Mouse (Mus musculus): Measurements from ENCODE around the gene Cidec. TPM values are rescaled to one million over a fixed set of nuclear protein-coding genes. Genes with fewer than 3 reads are reported as not detected.

Gene Cidec
- polyA plus RNA-seq, 1 experiment from 2014 or later = 0.46 TPM

GRCm38 (mm10) chr6:113384351-113384927, 51.1 kb downstream of the Cidec start:
- 94% methylated on average over 8 of the region's 8 CpGs for WGBS
- Histone ChIP-seq H3K9me3 (ENCODE audit: control insufficient read depth, low read depth, low read length) (no peaks in the 10 kb centered on the region), H3K4me3 (ENCODE audit: low read depth, low read length) (no peak overlapping the region), H3K27me3 (ENCODE audit: control insufficient read depth, insufficient read depth, low read length) (no peaks in the 10 kb centered on the region), H3K4me1 (ENCODE audit: control insufficient read depth, insufficient read depth, low read length) (peaks cover 2% of the 10 kb centered on the region; the same call in 1 of the 2 replicates), H3K4me2 (replicated peaks; ENCODE audit: low read depth, low read length) (no peak overlapping the region), H3K27ac (ENCODE audit: low read length) (no peak overlapping the region), H3K9ac (replicated peaks; ENCODE audit: low read depth, low read length) (no peak overlapping the region), H3K36me3 (ENCODE audit: control insufficient read depth, insufficient read depth, low read length) (peaks cover 78% of the 10 kb centered on the region)
- ATAC-seq (ENCODE audit: insufficient number of reproducible peaks, insufficient read depth, low FRiP score, low read depth) = no peak

GRCm38 (mm10) chr6:113380480-113380879, 55.1 kb downstream of the Cidec start:
- Histone ChIP-seq H3K27ac (ENCODE audit: low read length) (no peak overlapping the region), H3K9me3 (ENCODE audit: control insufficient read depth, low read depth, low read length) (no peaks in the 10 kb centered on the region), H3K27me3 (ENCODE audit: control insufficient read depth, insufficient read depth, low read length) (no peaks in the 10 kb centered on the region), H3K4me3 (ENCODE audit: low read depth, low read length) (no peak overlapping the region), H3K4me1 (ENCODE audit: control insufficient read depth, insufficient read depth, low read length) (peaks cover 7% of the 10 kb centered on the region; the same call in 1 of the 2 replicates), H3K36me3 (ENCODE audit: control insufficient read depth, insufficient read depth, low read length) (peaks cover 44% of the 10 kb centered on the region), H3K9ac (replicated peaks; ENCODE audit: low read depth, low read length) (no peak overlapping the region), H3K4me2 (replicated peaks; ENCODE audit: low read depth, low read length) (no peak overlapping the region)
- ATAC-seq (ENCODE audit: insufficient number of reproducible peaks, insufficient read depth, low FRiP score, low read depth) = no peak
- WGBS = 91% methylated on average over 11 of the region's 11 CpGs

GRCm38 (mm10) chr6:113379246-113379645, 56.3 kb downstream of the Cidec start:
- Histone ChIP-seq H3K4me1 (ENCODE audit: control insufficient read depth, insufficient read depth, low read length) (peaks cover 7% of the 10 kb centered on the region; the same call in 1 of the 2 replicates), H3K27me3 (ENCODE audit: control insufficient read depth, insufficient read depth, low read length) (no peaks in the 10 kb centered on the region), H3K4me3 (ENCODE audit: low read depth, low read length) (peak overlapping the region; percentile 90), H3K9ac (replicated peaks; ENCODE audit: low read depth, low read length) (0 out of 2 replicates have a peak overlapping the region, but pooled peaks have one; percentile 11), H3K36me3 (ENCODE audit: control insufficient read depth, insufficient read depth, low read length) (peaks cover 42% of the 10 kb centered on the region), H3K4me2 (replicated peaks; ENCODE audit: low read depth, low read length) (peak overlapping the region; percentile 90), H3K27ac (ENCODE audit: low read length) (no peak overlapping the region), H3K9me3 (ENCODE audit: control insufficient read depth, low read depth, low read length) (no peaks in the 10 kb centered on the region)
- 86% methylated on average over 6 of the region's 6 CpGs for WGBS
- no peak for ATAC-seq (ENCODE audit: insufficient number of reproducible peaks, insufficient read depth, low FRiP score, low read depth)

- no peaks in the 10 kb centered on the region for H3K27me3 ChIP-seq (ENCODE audit: control insufficient read depth, insufficient read depth, low read length)
- WGBS = under 1% methylated on average over 61 of the region's 61 CpGs
- H3K4me3 ChIP-seq (ENCODE audit: low read depth, low read length) = peak within 1 kb of the TSS; percentile 90
- peaks cover 42% of the 10 kb centered on the region for H3K36me3 ChIP-seq (ENCODE audit: control insufficient read depth, insufficient read depth, low read length)
- peak within 1 kb of the TSS; percentile 94 for H3K9ac ChIP-seq (replicated peaks; ENCODE audit: low read depth, low read length)
- peak within 1 kb of the TSS; percentile 95 for H3K27ac ChIP-seq (ENCODE audit: low read length)
- ATAC-seq (ENCODE audit: insufficient number of reproducible peaks, insufficient read depth, low FRiP score, low read depth) = peak; percentile 95
- peak within 1 kb of the TSS; percentile 90 for H3K4me2 ChIP-seq (replicated peaks; ENCODE audit: low read depth, low read length)
- H3K9me3 ChIP-seq (ENCODE audit: control insufficient read depth, low read depth, low read length) = no peaks in the 10 kb centered on the region
- H3K4me1 ChIP-seq (ENCODE audit: control insufficient read depth, insufficient read depth, low read length) = peaks cover 7% of the 10 kb centered on the region; the same call in 1 of the 2 replicates
Measured at GRCm38 (mm10) chr6:113377496-113378385, 57.8 kb downstream of the Cidec start, which contains the start of the genes Tada3 and Arpc4. Tada3 (minus strand) TSS chr6:113377883. Arpc4 (plus strand) TSS chr6:113378115.

GRCm38 (mm10) chr6:113377172-113377495, 58.4 kb downstream of the Cidec start:
- ATAC-seq (ENCODE audit: insufficient number of reproducible peaks, insufficient read depth, low FRiP score, low read depth) = no peak

More at GRCm38 (mm10) chr6:113377172-113377495, 58.4 kb downstream of the Cidec start:
- Histone ChIP-seq H3K4me3 (ENCODE audit: low read depth, low read length) (peak overlapping the region; percentile 90), H3K36me3 (ENCODE audit: control insufficient read depth, insufficient read depth, low read length) (peaks cover 40% of the 10 kb centered on the region), H3K4me2 (replicated peaks; ENCODE audit: low read depth, low read length) (peak overlapping the region; percentile 52), H3K4me1 (ENCODE audit: control insufficient read depth, insufficient read depth, low read length) (peaks cover 7% of the 10 kb centered on the region; the same call in 1 of the 2 replicates), H3K9ac (replicated peaks; ENCODE audit: low read depth, low read length) (peak overlapping the region; percentile 94), H3K9me3 (ENCODE audit: control insufficient read depth, low read depth, low read length) (no peaks in the 10 kb centered on the region), H3K27ac (ENCODE audit: low read length) (peak overlapping the region; percentile 95), H3K27me3 (ENCODE audit: control insufficient read depth, insufficient read depth, low read length) (no peaks in the 10 kb centered on the region)
- WGBS = 6% methylated on average over 7 of the region's 7 CpGs

Small RNA genes within 50 kb of the gene (microRNA-seq; reads per million reads assigned to microRNA genes)
- not detected for gene Gm24387

Other genes with a start within 250 kb of the Cidec start
- 0.87 and 1.8 TPM in 2 replicates for gene Lhfpl4, start 240.4 kb downstream of the Cidec start, polyA plus RNA-seq (2014; fragmentation: Nextera tagmentation; extraction: Ambion mirVana)
- gene Mtmr14, start 197.9 kb downstream of the Cidec start, polyA plus RNA-seq (2014; fragmentation: Nextera tagmentation; extraction: Ambion mirVana) = 31.6 and 33.2 TPM in 2 replicates
- gene Cpne9, start 153.5 kb downstream of the Cidec start, polyA plus RNA-seq (2014; fragmentation: Nextera tagmentation; extraction: Ambion mirVana) = 0.20 TPM in 1 of 2 replicates, not detected in the other
- gene Brpf1, start 128.6 kb downstream of the Cidec start, polyA plus RNA-seq (2014; fragmentation: Nextera tagmentation; extraction: Ambion mirVana) = 20.1 and 21.1 TPM in 2 replicates
- 14.7 and 18.0 TPM in 2 replicates for gene Ogg1, start 108.8 kb downstream of the Cidec start, polyA plus RNA-seq (2014; fragmentation: Nextera tagmentation; extraction: Ambion mirVana)
- gene Camk1, start 91.8 kb downstream of the Cidec start, polyA plus RNA-seq (2014; fragmentation: Nextera tagmentation; extraction: Ambion mirVana) = 102 and 107 TPM in 2 replicates
- 52.6 and 54.8 TPM in 2 replicates for gene Tada3, start 57.9 kb downstream of the Cidec start, polyA plus RNA-seq (2014; fragmentation: Nextera tagmentation; extraction: Ambion mirVana)
- 222 and 230 TPM in 2 replicates for gene Arpc4, start 57.6 kb downstream of the Cidec start, polyA plus RNA-seq (2014; fragmentation: Nextera tagmentation; extraction: Ambion mirVana)
- 2.6 and 2.7 TPM in 2 replicates for gene Ttll3, start 46.5 kb downstream of the Cidec start, polyA plus RNA-seq (2014; fragmentation: Nextera tagmentation; extraction: Ambion mirVana)
- 20.2 and 20.3 TPM in 2 replicates for gene Rpusd3, start 16.4 kb downstream of the Cidec start, polyA plus RNA-seq (2014; fragmentation: Nextera tagmentation; extraction: Ambion mirVana)
- 78.6 and 81.1 TPM in 2 replicates for gene Jagn1, start 6.8 kb upstream of the Cidec start, polyA plus RNA-seq (2014; fragmentation: Nextera tagmentation; extraction: Ambion mirVana)
- 19.0 and 19.8 TPM in 2 replicates for gene Il17re, start 22.7 kb upstream of the Cidec start, polyA plus RNA-seq (2014; fragmentation: Nextera tagmentation; extraction: Ambion mirVana)
- 10.6 and 12.9 TPM in 2 replicates for gene Il17rc, start 35.7 kb upstream of the Cidec start, polyA plus RNA-seq (2014; fragmentation: Nextera tagmentation; extraction: Ambion mirVana)
- 16.0 and 20.5 TPM in 2 replicates for gene Creld1, start 47.5 kb upstream of the Cidec start, polyA plus RNA-seq (2014; fragmentation: Nextera tagmentation; extraction: Ambion mirVana)
- 0.48 and 0.61 TPM in 2 replicates for gene Prrt3, start 66.2 kb upstream of the Cidec start, polyA plus RNA-seq (2014; fragmentation: Nextera tagmentation; extraction: Ambion mirVana)
- gene Emc3, start 95.9 kb upstream of the Cidec start, polyA plus RNA-seq (2014; fragmentation: Nextera tagmentation; extraction: Ambion mirVana) = 84.8 and 94.9 TPM in 2 replicates
- gene Fancd2, start 95.9 kb upstream of the Cidec start, polyA plus RNA-seq (2014; fragmentation: Nextera tagmentation; extraction: Ambion mirVana) = 12.3 and 13.8 TPM in 2 replicates
- 0.28 and 0.82 TPM in 2 replicates for gene Fancd2os, start 165.0 kb upstream of the Cidec start, polyA plus RNA-seq (2014; fragmentation: Nextera tagmentation; extraction: Ambion mirVana)
- gene Brk1, start 169.0 kb upstream of the Cidec start, polyA plus RNA-seq (2014; fragmentation: Nextera tagmentation; extraction: Ambion mirVana) = 244 and 245 TPM in 2 replicates
- gene Vhl, start 188.2 kb upstream of the Cidec start, polyA plus RNA-seq (2014; fragmentation: Nextera tagmentation; extraction: Ambion mirVana) = 43.5 and 50.5 TPM in 2 replicates
- gene Irak2, start 202.7 kb upstream of the Cidec start, polyA plus RNA-seq (2014; fragmentation: Nextera tagmentation; extraction: Ambion mirVana) = 6.3 and 7.4 TPM in 2 replicates

Measured in stomach, embryonic 14.5 days (tissue).